Mouse (Mus musculus) megakaryocyte, embryonic 14.5 days (primary cell): ENCODE results near the gene H2-DMb2. TPM values are rescaled to one million over a fixed set of nuclear protein-coding genes. Genes with fewer than 3 reads are reported as not detected.

Experiments used
- H3K27me3 ChIP-seq: replicated peaks from 2 replicates; pipeline ENCODE3; 2012; ENCODE audit warnings: inconsistent platforms
- H3K36me3 ChIP-seq: replicated peaks from 2 replicates; pipeline ENCODE3; 2012; ENCODE audit warnings: low read length, inconsistent platforms, mixed read lengths
- H3K4me1 ChIP-seq: 2 replicates; pipeline ENCODE4 v1.6.1; 2012; ENCODE audit warnings: inconsistent platforms
- H3K4me3 ChIP-seq: replicated peaks from 2 replicates; pipeline ENCODE3; 2012; ENCODE audit warnings: moderate library complexity, mild to moderate bottlenecking, inconsistent platforms
- H3K9me3 ChIP-seq: 2 replicates; pipeline ENCODE4 v1.6.1; 2012; ENCODE audit warnings: inconsistent platforms
- FLI1 ChIP-seq: IDR thresholded peaks from 2 replicates; pipeline ENCODE4 v1.6.1; 2012; ENCODE audit warnings: low read length, inconsistent platforms, mixed read lengths
- GATA1 ChIP-seq: IDR thresholded peaks from 3 replicates; pipeline ENCODE4 v1.6.1; 2012; ENCODE audit warnings: mixed read lengths, low read length, inconsistent platforms, borderline replicate concordance
- polyA plus RNA-seq: library from polyadenylated mRNA; stranded (reverse); fragments of >175 nt; gene quantifications from 2 replicates; pipeline ENCODE4 v1.2.3, GENCODE M21; 2012; ENCODE audit warnings: low replicate concordance; ENCODE audit not compliant: insufficient read depth

H2-DMb2 gene
- polyA plus RNA-seq, 1 experiment: 1.5 TPM

DNA sequence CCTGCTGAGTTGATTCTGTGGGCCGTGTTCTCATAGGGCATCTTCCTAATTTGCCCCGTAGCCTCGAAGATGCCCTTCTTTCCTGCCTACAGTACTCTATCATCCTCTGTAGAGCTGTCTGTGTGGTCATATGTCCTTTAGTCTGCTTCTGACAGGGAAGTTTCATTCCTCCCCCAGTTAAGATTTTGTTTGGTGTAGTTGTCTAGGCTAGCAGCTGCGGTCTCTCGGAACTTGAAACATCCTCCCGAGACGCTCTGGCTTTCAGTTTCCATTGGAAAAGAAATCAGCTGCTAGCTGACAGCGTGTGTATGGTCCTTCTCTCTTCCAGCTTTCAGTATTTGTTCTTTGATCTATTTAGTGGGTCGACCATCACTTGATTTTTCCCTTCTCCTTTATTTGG lies 38.3 kb upstream of the H2-DMb2 start:
- peaks cover 62% of the 10 kb centered on the region for H3K4me1 ChIP-seq
- 0 out of 2 replicates have a peak, but pooled peaks cover 3% of the 10 kb centered on the region for H3K9me3 ChIP-seq
- peaks cover 10% of the 10 kb centered on the region for H3K36me3 ChIP-seq
- TF ChIP-seq FLI1 (no peak), GATA1 (no peak)
- no peak overlapping the region for H3K4me3 ChIP-seq
- peaks cover 6% of the 10 kb centered on the region for H3K27me3 ChIP-seq

DNA sequence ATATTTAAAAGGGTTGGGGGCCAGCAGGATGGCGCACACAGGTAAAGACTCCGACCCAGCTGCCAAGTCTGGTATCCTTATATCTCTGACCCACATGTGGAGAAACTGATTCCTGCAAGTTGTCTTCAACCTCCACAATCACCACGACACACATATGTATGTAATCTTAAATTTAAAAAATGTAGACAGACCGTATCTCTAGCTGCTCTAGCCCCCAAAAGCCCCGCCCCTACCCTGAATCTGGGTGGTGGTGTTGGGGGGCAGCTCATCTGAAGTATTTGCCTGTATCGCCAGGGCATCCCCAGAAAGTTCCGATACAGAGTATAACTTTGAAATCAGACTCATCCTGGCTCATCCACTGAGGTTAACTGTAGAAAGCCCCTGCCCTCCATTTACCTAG lies 36.6 kb upstream of the H2-DMb2 start:
- H3K36me3 ChIP-seq: peaks cover 27% of the 10 kb centered on the region
- H3K4me3 ChIP-seq: no peak overlapping the region
- no peak for TF ChIP-seq FLI1
- TF ChIP-seq GATA1: no peak

DNA sequence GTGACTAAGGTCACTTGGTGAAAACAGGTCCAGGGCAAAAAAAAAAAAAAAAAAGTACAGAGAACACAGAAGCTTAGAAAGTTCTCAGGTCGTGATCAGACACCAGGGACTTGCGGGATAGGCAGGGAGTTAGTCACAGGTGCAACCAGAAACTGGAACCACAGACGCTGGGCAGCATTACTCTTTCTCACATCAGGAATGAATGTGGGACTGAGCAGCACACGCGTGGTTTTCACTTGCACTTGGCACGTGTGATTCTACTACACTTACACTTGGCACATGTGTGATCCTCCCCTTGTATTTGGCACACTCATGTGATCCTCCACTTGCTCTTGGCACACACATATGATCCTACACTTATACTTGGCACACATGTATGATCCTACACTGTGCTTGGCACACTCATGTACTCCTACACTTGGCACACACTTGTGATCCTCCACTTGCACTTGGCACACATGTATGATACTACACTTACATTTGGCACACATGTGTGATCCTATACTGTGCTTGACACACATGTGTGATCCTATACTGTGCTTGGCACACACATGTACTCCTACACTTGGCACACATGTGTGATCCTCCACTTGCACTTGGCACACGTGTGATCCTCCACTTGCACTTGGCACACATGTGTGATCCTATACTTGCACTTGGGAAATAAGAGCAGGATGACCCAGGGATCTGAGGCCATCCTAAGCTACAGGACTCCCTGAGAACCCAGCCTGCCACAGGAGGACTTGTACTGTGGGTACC lies 35.8 kb upstream of the H2-DMb2 start:
- peaks cover 35% of the 10 kb centered on the region for H3K36me3 ChIP-seq
- peaks cover 48% of the 10 kb centered on the region for H3K4me1 ChIP-seq
- no peaks in the 10 kb centered on the region for H3K27me3 ChIP-seq
- TF ChIP-seq GATA1: no peak
- no peak for TF ChIP-seq FLI1
- peak overlapping the region; percentile 0 for H3K4me3 ChIP-seq
- H3K9me3 ChIP-seq: 0 out of 2 replicates have a peak, but pooled peaks cover 3% of the 10 kb centered on the region

More for the DNA sequence above, 36.6 kb upstream of the H2-DMb2 start:
- Histone ChIP-seq H3K27me3 (no peaks in the 10 kb centered on the region), H3K4me1 (peaks cover 55% of the 10 kb centered on the region), H3K9me3 (0 out of 2 replicates have a peak, but pooled peaks cover 3% of the 10 kb centered on the region)

DNA sequence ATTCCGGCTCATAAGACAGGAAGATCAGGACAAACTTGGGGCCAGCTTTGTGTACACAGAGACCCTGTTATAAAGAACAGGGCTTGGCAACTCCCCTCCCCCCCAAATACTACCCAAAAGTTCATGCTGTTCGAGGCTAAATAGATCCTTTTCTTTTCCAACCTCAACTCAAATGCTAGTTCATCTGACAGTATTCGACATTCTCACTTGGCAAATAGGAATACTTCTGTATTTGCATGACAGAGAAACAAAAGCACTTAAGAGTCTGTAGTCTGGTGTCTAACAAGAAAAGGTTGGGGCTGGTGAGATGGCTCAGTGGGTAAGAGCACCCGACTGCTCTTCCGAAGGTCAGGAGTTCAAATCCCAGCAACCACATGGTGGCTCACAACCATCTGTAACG lies 34.6 kb upstream of the H2-DMb2 start:
- peaks cover 46% of the 10 kb centered on the region for H3K36me3 ChIP-seq
- TF ChIP-seq FLI1 (no peak), GATA1 (no peak)
- H3K27me3 ChIP-seq: no peaks in the 10 kb centered on the region
- H3K9me3 ChIP-seq: 0 out of 2 replicates have a peak, but pooled peaks cover 3% of the 10 kb centered on the region
- no peak overlapping the region for H3K4me3 ChIP-seq
- H3K4me1 ChIP-seq: peaks cover 48% of the 10 kb centered on the region

DNA sequence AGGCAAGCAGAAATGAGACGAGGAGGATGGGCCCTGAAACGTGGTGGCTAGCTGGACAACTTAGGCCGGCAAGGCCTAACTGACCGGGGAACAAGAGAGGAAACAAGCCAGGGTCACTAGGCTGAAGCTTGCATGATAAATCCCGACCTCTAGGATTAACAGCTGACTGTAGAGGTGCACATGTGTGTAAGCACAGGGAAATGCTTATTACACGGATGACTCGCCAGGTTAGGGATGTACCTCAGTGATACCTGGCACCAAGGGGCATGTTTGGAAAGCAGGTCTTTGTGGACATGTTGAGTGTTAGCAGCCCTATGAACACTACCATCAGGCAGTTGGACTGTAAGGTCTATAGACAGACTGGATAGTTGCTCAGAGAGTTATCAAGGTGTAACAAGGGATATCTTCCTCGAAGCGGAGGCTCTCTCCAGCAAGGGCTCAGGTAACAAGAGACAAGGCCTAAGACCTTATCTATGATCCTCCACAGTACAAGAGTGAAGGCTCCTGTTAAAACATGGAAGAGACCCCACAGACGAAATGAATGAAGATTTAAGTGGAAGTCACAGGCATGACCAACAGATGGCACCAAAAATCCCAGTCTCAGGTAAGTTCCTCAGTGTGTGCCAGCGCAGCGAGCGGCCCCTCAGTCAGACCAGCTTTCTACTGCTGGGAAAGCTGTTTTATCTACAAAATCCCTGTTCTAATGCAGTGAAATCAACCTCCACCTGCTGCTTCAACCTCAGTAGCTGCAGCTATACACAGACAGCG lies 33.9 kb upstream of the H2-DMb2 start:
- H3K9me3 ChIP-seq: 0 out of 2 replicates have a peak, but pooled peaks cover 3% of the 10 kb centered on the region
- H3K4me3 ChIP-seq: no peak overlapping the region
- TF ChIP-seq GATA1 (no peak), FLI1 (no peak)
- H3K27me3 ChIP-seq: no peaks in the 10 kb centered on the region
- peaks cover 52% of the 10 kb centered on the region for H3K4me1 ChIP-seq
- peaks cover 54% of the 10 kb centered on the region for H3K36me3 ChIP-seq

DNA sequence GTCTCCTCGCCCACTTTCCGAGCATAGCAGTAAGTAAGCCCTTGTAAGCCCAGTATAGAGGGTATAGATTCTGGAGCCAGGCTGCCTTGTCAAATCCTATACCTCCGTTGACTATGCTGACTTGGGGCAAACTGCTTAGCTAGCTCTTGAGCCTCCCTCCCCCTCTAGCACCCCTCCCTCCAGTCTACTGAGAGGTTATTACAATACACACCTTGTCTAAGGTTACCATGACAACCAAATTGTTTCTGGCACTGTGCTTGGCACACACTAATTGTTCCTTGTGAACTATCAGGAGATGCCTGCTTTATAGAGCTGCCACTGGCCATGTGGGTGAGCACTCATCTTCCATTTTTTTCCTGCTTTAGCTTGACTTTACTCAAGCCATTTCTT lies 33.3 kb upstream of the H2-DMb2 start:
- TF ChIP-seq GATA1 (no peak), FLI1 (no peak)
- Histone ChIP-seq H3K9me3 (0 out of 2 replicates have a peak, but pooled peaks cover 3% of the 10 kb centered on the region), H3K36me3 (peaks cover 60% of the 10 kb centered on the region), H3K4me3 (no peak overlapping the region), H3K27me3 (no peaks in the 10 kb centered on the region), H3K4me1 (peaks cover 52% of the 10 kb centered on the region)

DNA sequence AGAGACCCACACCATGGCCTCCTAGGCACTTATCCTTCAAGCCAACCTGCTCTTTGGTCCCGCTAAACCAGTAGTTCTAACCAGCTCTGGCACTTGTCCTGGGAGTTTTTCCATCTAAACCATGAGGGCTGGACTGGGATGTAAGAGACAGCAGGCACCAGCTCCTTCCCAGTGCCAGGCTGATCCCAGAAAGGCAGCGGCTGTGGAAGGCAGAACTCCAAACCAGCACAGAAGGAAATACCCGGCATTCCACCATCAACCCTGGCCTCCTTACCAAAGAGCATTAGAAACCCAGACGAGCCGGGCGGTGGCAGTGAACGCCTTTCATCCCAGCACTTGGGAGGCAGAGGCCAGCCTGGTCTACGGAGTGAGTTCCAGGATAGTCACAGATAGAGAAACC lies 32.8 kb upstream of the H2-DMb2 start:
- Histone ChIP-seq H3K4me1 (peaks cover 57% of the 10 kb centered on the region), H3K4me3 (no peak overlapping the region), H3K36me3 (peaks cover 65% of the 10 kb centered on the region), H3K9me3 (0 out of 2 replicates have a peak, but pooled peaks cover 3% of the 10 kb centered on the region), H3K27me3 (no peaks in the 10 kb centered on the region)
- no peak for TF ChIP-seq GATA1
- TF ChIP-seq FLI1: no peak

DNA sequence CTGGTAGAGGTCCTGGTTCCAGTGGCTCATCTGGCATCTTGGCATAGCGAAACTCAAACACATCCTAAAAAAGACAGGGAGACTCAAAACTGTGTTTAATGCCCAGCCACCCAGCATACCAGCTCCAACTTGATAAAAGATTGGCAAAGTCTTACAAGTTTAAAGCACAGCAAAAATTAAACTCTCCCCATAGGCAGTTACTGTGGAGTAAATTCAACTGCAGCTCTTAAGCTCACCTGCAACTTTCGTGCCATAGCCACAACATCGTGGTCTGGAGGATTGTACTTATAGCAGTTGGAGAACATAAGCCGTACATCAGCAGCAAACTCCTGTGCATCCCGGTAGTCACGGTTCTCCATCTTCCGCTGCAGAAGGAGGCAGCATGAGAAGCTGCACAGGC lies 29.0 kb upstream of the H2-DMb2 start:
- no peak for TF ChIP-seq GATA1
- no peak for TF ChIP-seq FLI1
- no peaks in the 10 kb centered on the region for H3K27me3 ChIP-seq
- peaks cover 57% of the 10 kb centered on the region for H3K4me1 ChIP-seq
- H3K36me3 ChIP-seq: peaks cover 100% of the 10 kb centered on the region
- no peak overlapping the region for H3K4me3 ChIP-seq
- no peaks in the 10 kb centered on the region for H3K9me3 ChIP-seq

DNA sequence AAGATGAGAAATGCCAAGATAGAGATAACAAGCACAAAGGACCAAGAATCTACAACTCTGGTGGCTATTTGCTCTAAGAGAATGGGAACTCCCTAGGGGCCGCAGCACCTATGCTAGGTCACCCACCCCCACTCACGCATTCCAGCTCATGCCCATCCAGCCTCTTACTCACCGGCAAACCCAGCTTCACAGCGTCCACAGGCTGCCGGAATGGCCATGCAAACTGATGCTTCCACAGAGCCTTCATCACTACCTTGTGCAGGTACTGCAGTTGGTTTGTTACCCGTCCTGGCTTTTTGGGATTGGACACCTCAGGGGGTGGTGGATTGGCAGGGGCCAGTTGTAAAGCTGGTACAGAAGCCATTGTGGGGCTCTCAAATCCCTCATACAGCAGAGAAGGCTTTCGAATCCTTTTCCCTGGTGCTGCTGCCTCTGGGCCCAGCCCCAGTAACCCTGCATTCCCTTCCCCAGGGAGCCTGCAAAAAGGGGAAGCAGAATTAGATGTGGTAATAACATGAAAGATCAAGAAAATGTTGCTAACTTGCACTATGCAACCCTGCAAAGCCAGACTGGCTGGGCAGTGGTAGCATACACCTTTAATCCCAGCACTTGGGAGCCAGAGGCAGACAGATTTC lies 26.3 kb upstream of the H2-DMb2 start:
- peaks cover 75% of the 10 kb centered on the region for H3K36me3 ChIP-seq
- no peak for TF ChIP-seq FLI1
- no peak for TF ChIP-seq GATA1
- no peaks in the 10 kb centered on the region for H3K9me3 ChIP-seq
- peaks cover 54% of the 10 kb centered on the region for H3K4me1 ChIP-seq
- H3K27me3 ChIP-seq: no peaks in the 10 kb centered on the region
- H3K4me3 ChIP-seq: peak overlapping the region; percentile 96
